Comparison of ENCODE assay signal across 19 mouse cellular contexts in the genomic region with DNA sequence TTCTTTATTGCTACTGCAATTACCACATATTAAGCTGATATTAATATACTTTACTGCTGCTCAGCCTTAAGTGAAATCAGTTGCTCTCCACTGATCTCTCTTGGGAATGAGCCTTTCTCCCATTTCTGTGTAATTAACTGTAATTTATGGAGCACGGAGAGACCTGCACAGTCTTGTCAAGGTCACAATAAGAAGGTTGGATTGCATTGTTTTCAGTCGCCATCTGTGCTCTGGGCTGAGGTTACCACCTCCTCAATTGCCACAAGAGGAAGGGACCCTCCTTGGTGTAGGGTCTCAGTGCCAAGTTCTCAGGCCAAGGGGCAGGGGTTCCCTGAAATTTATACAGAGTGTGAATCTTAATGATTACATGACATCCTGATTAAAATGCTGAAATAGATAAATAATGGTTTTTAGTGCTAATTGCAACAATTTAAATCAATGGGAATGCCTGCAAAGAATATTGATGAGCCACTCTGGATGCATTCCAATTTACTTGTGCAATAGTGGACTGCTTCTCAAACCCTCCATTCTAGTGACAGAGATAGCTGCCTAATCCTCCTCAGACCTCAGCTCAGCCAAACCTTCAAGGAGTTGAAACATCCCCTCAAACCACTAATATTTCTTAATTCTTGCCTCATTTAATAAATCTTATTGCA.
DNase-seq lines count a peak whose midpoint lies in the region; ATAC-seq lines count a peak whose summit lies in the region.
"Had no signal": no experiment of that assay in that cellular context is flagged by ENCODE, and none has a peak within 500 bp of the region (broad histone marks: within the 10 kb centered on the region; RNA-seq: fewer than 3 reads in every experiment).

No protein-coding gene starts in this region.

- H3K4me2 ChIP-seq in kidney, embryonic 15.5 days = no peak overlapping the region
- H3K4me2 ChIP-seq in neural tube, embryonic 12.5 days (replicated peaks) = no peak overlapping the region
- H3K4me2 ChIP-seq in neural tube, embryonic 15.5 days = no peak overlapping the region
- H3K4me2 ChIP-seq in forebrain, embryonic 15.5 days (replicated peaks) = no peak overlapping the region
- no peak overlapping the region for H3K4me2 ChIP-seq in neural tube, embryonic 14.5 days (ENCODE audit: low read depth, low read length)
- H3K4me2 ChIP-seq: embryonic facial prominence, embryonic 13.5 days; heart, embryonic 15.5 days; limb, embryonic 13.5 days had no signal

- peak; percentile 95 for ATAC-seq in kidney, embryonic 15.5 days (replicated peaks; ENCODE audit: low FRiP score)
- ATAC-seq in neural tube, embryonic 12.5 days (ENCODE audit: low FRiP score, low read depth) = peak; percentile 82
- ATAC-seq in neural tube, embryonic 15.5 days (ENCODE audit: low FRiP score) = no peak
- ATAC-seq in forebrain, embryonic 15.5 days (replicated peaks) = peak; percentile 86
- ATAC-seq in neural tube, embryonic 14.5 days (ENCODE audit: low read depth) = peak; percentile 68

- H3K27ac ChIP-seq in kidney, embryonic 15.5 days = no peak overlapping the region
- H3K27ac ChIP-seq in neural tube, embryonic 12.5 days = no peak overlapping the region
- no peak overlapping the region for H3K27ac ChIP-seq in neural tube, embryonic 15.5 days (replicated peaks)
- H3K27ac ChIP-seq in forebrain, embryonic 15.5 days (replicated peaks) = peak overlapping the region; percentile 41
- H3K27ac ChIP-seq in neural tube, embryonic 14.5 days (ENCODE audit: low read depth, low read length) = no peak overlapping the region
- H3K27ac ChIP-seq: embryonic facial prominence, embryonic 13.5 days; heart, embryonic 15.5 days; left cerebral cortex, adult 2 months; limb, embryonic 13.5 days had no signal

- no peak for DNase-seq in kidney, postnatal 14 days
- no peak for DNase-seq in spleen, adult 18-20 months
- DNase-seq in left cerebral cortex, adult 8-10 months (ENCODE audit: low spot score in 2 of 2) = no peak
- DNase-seq: adrenal gland, adult 8-10 months; cerebellum, adult 9-10 months; lung, adult 2 months; right cerebral cortex, postnatal 4 days; thymus, adult 2 months had no signal

- no peaks in the 10 kb centered on the region for H3K9me3 ChIP-seq in kidney, embryonic 15.5 days (replicated peaks)
- H3K9me3 ChIP-seq in neural tube, embryonic 12.5 days = no peaks in the 10 kb centered on the region
- H3K9me3 ChIP-seq in neural tube, embryonic 15.5 days (replicated peaks) = no peaks in the 10 kb centered on the region
- H3K9me3 ChIP-seq in forebrain, embryonic 15.5 days = no peaks in the 10 kb centered on the region
- H3K9me3 ChIP-seq in neural tube, embryonic 14.5 days (ENCODE audit: control insufficient read depth, low read length) = no peaks in the 10 kb centered on the region
- H3K9me3 ChIP-seq: embryonic facial prominence, embryonic 13.5 days; G1E; heart, embryonic 15.5 days; limb, embryonic 13.5 days; megakaryocyte, embryonic 14.5 days had no signal

- H3K4me3 ChIP-seq in kidney, embryonic 15.5 days (replicated peaks) = no peak overlapping the region
- no peak overlapping the region for H3K4me3 ChIP-seq in neural tube, embryonic 12.5 days
- no peak overlapping the region for H3K4me3 ChIP-seq in neural tube, embryonic 15.5 days (replicated peaks)
- no peak overlapping the region for H3K4me3 ChIP-seq in forebrain, embryonic 15.5 days
- H3K4me3 ChIP-seq in neural tube, embryonic 14.5 days (ENCODE audit: low read depth, low read length) = no peak overlapping the region
- H3K4me3 ChIP-seq: embryonic facial prominence, embryonic 13.5 days; heart, embryonic 15.5 days; left cerebral cortex, adult 2 months; limb, embryonic 13.5 days; megakaryocyte, embryonic 14.5 days had no signal

- H3K4me1 ChIP-seq in kidney, embryonic 15.5 days = peaks cover 4% of the 10 kb centered on the region; the same call in 1 of the 2 replicates
- H3K4me1 ChIP-seq in neural tube, embryonic 12.5 days = no peaks in the 10 kb centered on the region
- 0 out of 2 replicates have a peak, but pooled peaks cover 3% of the 10 kb centered on the region for H3K4me1 ChIP-seq in neural tube, embryonic 15.5 days
- H3K4me1 ChIP-seq in forebrain, embryonic 15.5 days = peaks cover 6% of the 10 kb centered on the region
- peaks cover 5% of the 10 kb centered on the region; the same call in 1 of the 2 replicates for H3K4me1 ChIP-seq in neural tube, embryonic 14.5 days (ENCODE audit: control insufficient read depth, insufficient read depth, low read length)
- H3K4me1 ChIP-seq: embryonic facial prominence, embryonic 13.5 days; heart, embryonic 15.5 days; limb, embryonic 13.5 days; megakaryocyte, embryonic 14.5 days had no signal

- H3K27me3 ChIP-seq in kidney, embryonic 15.5 days = no peaks in the 10 kb centered on the region
- H3K27me3 ChIP-seq in neural tube, embryonic 12.5 days (replicated peaks) = no peaks in the 10 kb centered on the region
- no peaks in the 10 kb centered on the region for H3K27me3 ChIP-seq in neural tube, embryonic 15.5 days (replicated peaks)
- no peaks in the 10 kb centered on the region for H3K27me3 ChIP-seq in forebrain, embryonic 15.5 days
- no peaks in the 10 kb centered on the region for H3K27me3 ChIP-seq in neural tube, embryonic 14.5 days (ENCODE audit: control insufficient read depth, insufficient read depth, low read length)
- H3K27me3 ChIP-seq: embryonic facial prominence, embryonic 13.5 days; heart, embryonic 15.5 days; limb, embryonic 13.5 days; megakaryocyte, embryonic 14.5 days had no signal

- H3K9ac ChIP-seq in kidney, embryonic 15.5 days = no peak overlapping the region
- no peak overlapping the region for H3K9ac ChIP-seq in neural tube, embryonic 12.5 days
- no peak overlapping the region for H3K9ac ChIP-seq in neural tube, embryonic 15.5 days (replicated peaks)
- no peak overlapping the region for H3K9ac ChIP-seq in forebrain, embryonic 15.5 days (replicated peaks)
- H3K9ac ChIP-seq in neural tube, embryonic 14.5 days (replicated peaks; ENCODE audit: low read depth, low read length) = no peak overlapping the region
- H3K9ac ChIP-seq: embryonic facial prominence, embryonic 13.5 days; heart, embryonic 15.5 days; limb, embryonic 13.5 days had no signal

- no peaks in the 10 kb centered on the region for H3K36me3 ChIP-seq in kidney, embryonic 15.5 days
- no peaks in the 10 kb centered on the region for H3K36me3 ChIP-seq in neural tube, embryonic 12.5 days
- H3K36me3 ChIP-seq in neural tube, embryonic 15.5 days = no peaks in the 10 kb centered on the region
- no peaks in the 10 kb centered on the region for H3K36me3 ChIP-seq in forebrain, embryonic 15.5 days
- no peaks in the 10 kb centered on the region for H3K36me3 ChIP-seq in neural tube, embryonic 14.5 days (ENCODE audit: control insufficient read depth, insufficient read depth, low read length)
- H3K36me3 ChIP-seq: embryonic facial prominence, embryonic 13.5 days; G1E; heart, embryonic 15.5 days; limb, embryonic 13.5 days had no signal

- 19% methylated on average over 2 of the region's 2 CpGs for WGBS in kidney, embryonic 15.5 days
- WGBS in neural tube, embryonic 12.5 days = 23% methylated on average over 2 of the region's 2 CpGs
- 12% methylated on average over 2 of the region's 2 CpGs for WGBS in neural tube, embryonic 15.5 days
- 4% methylated on average over 2 of the region's 2 CpGs for WGBS in forebrain, embryonic 15.5 days
- 11% methylated on average over 2 of the region's 2 CpGs for WGBS in neural tube, embryonic 14.5 days
